Mouse (Mus musculus) limb, embryonic 14.5 days (tissue): Measurements from ENCODE around the gene Bhlhe23. TPM values are rescaled to one million over a fixed set of nuclear protein-coding genes. Genes with fewer than 3 reads are reported as not detected.
A peak's percentile ranks its signal among the peaks of the same experiment; 100 is the strongest.

Experiments used
- ATAC-seq: fragments of 200-750 bp; cut with Nextera tagmentation; 2 replicates; pipeline ENCODE4 v1.8.0; 2017; ENCODE audit warnings: low read depth, moderate number of reproducible peaks, moderate TSS enrichment; ENCODE audit not compliant: low FRiP score
- DNase-seq: peaks from one replicate; pipeline ENCODE4 v3.0.0-alpha.2; 2015; ENCODE audit warnings: low spot score
- H3K27ac ChIP-seq: fragments of 300-500 bp; sonication (generic); replicated peaks from 2 replicates; pipeline ENCODE4 v1.5.1; 2014; ENCODE audit warnings: low read depth, mild to moderate bottlenecking, low read length, moderate library complexity, mixed read lengths
- H3K27me3 ChIP-seq: fragments of 300-500 bp; sonication (generic); 2 replicates; pipeline ENCODE4 v1.6.1; 2014; ENCODE audit warnings: low read length, mixed read lengths; ENCODE audit not compliant: control insufficient read depth, insufficient read depth
- H3K36me3 ChIP-seq: fragments of 300-500 bp; sonication (generic); 2 replicates; pipeline ENCODE4 v1.6.1; 2014; ENCODE audit warnings: mild to moderate bottlenecking, low read length, moderate library complexity, mixed read lengths; ENCODE audit not compliant: control insufficient read depth, insufficient read depth
- H3K4me1 ChIP-seq: fragments of 300-500 bp; sonication (generic); 2 replicates; pipeline ENCODE4 v1.6.1; 2014; ENCODE audit warnings: antibody characterized with exemption, low read length, mixed read lengths; ENCODE audit not compliant: control insufficient read depth, insufficient read depth
- H3K4me2 ChIP-seq: fragments of 300-500 bp; sonication (generic); replicated peaks from 2 replicates; pipeline ENCODE4 v1.6.1; 2014; ENCODE audit warnings: low read depth, mild to moderate bottlenecking, low read length, moderate library complexity; ENCODE audit not compliant: severe bottlenecking
- H3K4me3 ChIP-seq: fragments of 300-500 bp; sonication (generic); replicated peaks from 2 replicates; pipeline ENCODE4 v1.5.1; 2014; ENCODE audit warnings: low read length
- H3K9ac ChIP-seq: fragments of 300-500 bp; sonication (generic); 2 replicates; pipeline ENCODE4 v1.6.1; 2014; ENCODE audit warnings: mild to moderate bottlenecking, low read depth, low read length, moderate library complexity; ENCODE audit not compliant: severe bottlenecking
- H3K9me3 ChIP-seq: fragments of 300-500 bp; sonication (generic); 2 replicates; pipeline ENCODE4 v1.6.1; 2016; ENCODE audit warnings: low read length; ENCODE audit not compliant: control insufficient read depth
- POLR2A ChIP-seq: fragments of 200-500 bp; IDR thresholded peaks from 2 replicates; pipeline ENCODE4 v1.8.0; 2012; ENCODE audit warnings: inconsistent platforms, mild to moderate bottlenecking, moderate library complexity, borderline replicate concordance; ENCODE audit not compliant: insufficient read depth, insufficient read length; ENCODE audit errors: extremely low read depth
- WGBS: fragments of 180-500 bp; shearing (Covaris S2); extraction: QIAGEN DNeasy Blood & Tissue Kit; methylation state at CpG from one replicate; pipeline ENCODE4 v1.1.7; 2014; 5-methylcytosine and 5-hydroxymethylcytosine counted together
- polyA plus RNA-seq, 2 experiments: library from polyadenylated mRNA; depleted of rRNA in 1 of 2; stranded (reverse) in 1 of 2; unstranded in 1 of 2; fragments of >200 nt; fragmentation: Nextera tagmentation in 1 of 2; extraction: Ambion mirVana in 1 of 2; gene quantifications; 2 replicates each; pipeline versions ENCODE4 v1.2.1 to v1.2.3; 2012 to 2014

Gene Bhlhe23
- polyA plus RNA-seq, 2 experiments = not detected

GRCm38 (mm10) chr2:180725856-180726629 lies 50.7 kb downstream of the Bhlhe23 start:
- Histone ChIP-seq H3K9me3 (no peaks in the 10 kb centered on the region), H3K9ac (no peak overlapping the region), H3K36me3 (peaks cover 21% of the 10 kb centered on the region), H3K4me1 (peaks cover 5% of the 10 kb centered on the region; the same call in 1 of the 2 replicates), H3K4me3 (no peak overlapping the region), H3K4me2 (no peak overlapping the region), H3K27ac (no peak overlapping the region), H3K27me3 (no peaks in the 10 kb centered on the region)
- no peak for TF ChIP-seq POLR2A
- no peak for ATAC-seq
- 31% methylated on average over 8 of the region's 8 CpGs for WGBS
- no peak for DNase-seq

DNA sequence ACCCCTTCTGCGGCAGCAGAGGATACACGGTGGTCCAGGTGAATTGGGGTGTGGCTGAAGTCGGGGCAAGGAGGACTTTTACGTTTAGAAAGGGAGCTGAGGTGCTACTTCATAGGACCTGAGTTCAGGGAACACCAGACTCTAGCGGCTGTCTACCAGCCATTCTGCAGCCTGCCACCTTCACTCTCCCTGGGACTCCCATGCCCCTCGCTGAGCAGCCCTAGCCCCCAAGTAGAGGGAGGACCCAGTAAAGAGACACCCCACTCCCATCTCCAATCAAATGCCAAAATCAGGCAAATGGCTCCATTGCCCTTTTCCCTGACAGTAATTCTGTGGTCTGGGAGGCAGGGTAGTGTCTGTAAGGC lies 51.3 kb downstream of the Bhlhe23 start:
- H3K4me2 ChIP-seq = peak overlapping the region; percentile 18; the same call in 1 of the 2 replicates
- no peak overlapping the region for H3K27ac ChIP-seq
- H3K9me3 ChIP-seq = no peaks in the 10 kb centered on the region
- ATAC-seq (no peak), DNase-seq (no peak)
- peak overlapping the region; percentile 7; the same call in 1 of the 2 replicates for H3K4me3 ChIP-seq
- 9% methylated on average over 6 of the region's 6 CpGs for WGBS
- peaks cover 28% of the 10 kb centered on the region for H3K36me3 ChIP-seq
- peaks cover 5% of the 10 kb centered on the region; the same call in 1 of the 2 replicates for H3K4me1 ChIP-seq
- TF ChIP-seq POLR2A = no peak
- H3K27me3 ChIP-seq = no peaks in the 10 kb centered on the region
- H3K9ac ChIP-seq = 0 out of 2 replicates have a peak overlapping the region, but pooled peaks have one; percentile 12

DNA sequence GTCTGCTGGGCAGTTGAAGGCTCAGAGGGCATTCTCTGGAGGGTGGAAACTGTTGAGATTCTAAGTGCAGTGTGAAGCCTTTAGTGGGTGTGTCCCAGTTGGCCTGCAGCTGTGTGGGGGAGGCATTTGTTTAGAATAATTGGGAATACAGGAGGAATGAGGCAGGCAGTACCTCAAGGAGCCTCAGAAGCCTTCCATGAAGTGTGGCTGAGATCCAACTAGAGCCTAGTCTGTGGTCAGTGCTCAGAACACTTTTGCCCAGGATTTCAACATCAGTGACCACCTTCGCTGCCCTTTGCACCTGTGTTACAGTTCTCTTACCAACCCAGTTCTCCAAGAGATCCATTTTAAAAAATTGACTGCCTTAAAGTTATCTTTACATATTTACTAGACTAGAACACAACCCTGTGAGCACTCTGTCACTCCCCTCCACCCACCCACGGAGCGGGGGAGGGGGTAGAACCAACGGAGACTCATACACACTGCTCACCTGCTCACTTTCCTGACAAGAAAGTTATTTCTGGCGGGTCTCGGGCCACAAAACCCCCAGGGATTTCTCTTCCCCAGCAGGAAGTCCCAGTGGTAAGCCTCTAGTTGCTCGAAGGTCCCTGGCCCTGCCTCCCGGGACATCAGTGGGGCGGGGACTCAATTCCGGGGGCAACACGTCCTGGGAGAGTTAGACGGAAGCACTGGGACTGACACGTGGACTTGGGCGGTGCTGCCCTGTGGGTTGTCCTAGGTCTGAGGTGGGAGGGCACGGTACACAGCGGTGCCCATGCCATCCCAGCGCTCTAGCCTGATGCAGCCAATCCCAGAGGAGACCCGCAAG lies 51.9 kb downstream of the Bhlhe23 start, which contains the start of gene Slc17a9:
TSS of gene Slc17a9 (plus strand) at position 679 of the 829 bp plus-strand sequence.
- Histone ChIP-seq H3K4me2 (peak within 1 kb of the TSS; percentile 18; the same call in 1 of the 2 replicates), H3K4me1 (peaks cover 5% of the 10 kb centered on the region; the same call in 1 of the 2 replicates), H3K27ac (no peak within 1 kb of the TSS), H3K4me3 (peak within 1 kb of the TSS; percentile 7; the same call in 1 of the 2 replicates), H3K27me3 (no peaks in the 10 kb centered on the region), H3K9me3 (no peaks in the 10 kb centered on the region), H3K36me3 (peaks cover 29% of the 10 kb centered on the region), H3K9ac (0 out of 2 replicates have a peak within 1 kb of the TSS, but pooled peaks have one; percentile 12)
- 4% methylated on average over 18 of the region's 18 CpGs for WGBS
- DNase-seq (no peak), ATAC-seq (peak; percentile 64)
- TF ChIP-seq POLR2A = no peak

Other genes with a start within 250 kb of the Bhlhe23 start
- 46.6 and 52.2 TPM in 2 replicates for gene Mrgbp, start 195.6 kb downstream of the Bhlhe23 start, polyA plus RNA-seq (2012; rRNA removed)
- gene Mrgbp, start 195.6 kb downstream of the Bhlhe23 start, polyA plus RNA-seq (2014; fragmentation: Nextera tagmentation; extraction: Ambion mirVana) = 30.5 and 31.9 TPM in 2 replicates
- gene Ogfr, start 187.7 kb downstream of the Bhlhe23 start, polyA plus RNA-seq (2012; rRNA removed) = 67.5 and 78.6 TPM in 2 replicates
- 71.4 and 84.5 TPM in 2 replicates for gene Ogfr, start 187.7 kb downstream of the Bhlhe23 start, polyA plus RNA-seq (2014; fragmentation: Nextera tagmentation; extraction: Ambion mirVana)
- gene Col9a3, start 179.1 kb downstream of the Bhlhe23 start, polyA plus RNA-seq (2012; rRNA removed) = 612 and 663 TPM in 2 replicates
- 334 and 360 TPM in 2 replicates for gene Col9a3, start 179.1 kb downstream of the Bhlhe23 start, polyA plus RNA-seq (2014; fragmentation: Nextera tagmentation; extraction: Ambion mirVana)
- gene Tcfl5, start 134.2 kb downstream of the Bhlhe23 start, polyA plus RNA-seq (2012; rRNA removed) = 1.8 and 2.0 TPM in 2 replicates
- 0.70 and 0.98 TPM in 2 replicates for gene Tcfl5, start 134.2 kb downstream of the Bhlhe23 start, polyA plus RNA-seq (2014; fragmentation: Nextera tagmentation; extraction: Ambion mirVana)
- 28.9 and 39.7 TPM in 2 replicates for gene Dido1, start 66.9 kb downstream of the Bhlhe23 start, polyA plus RNA-seq (2012; rRNA removed)
- 26.4 and 31.4 TPM in 2 replicates for gene Dido1, start 66.9 kb downstream of the Bhlhe23 start, polyA plus RNA-seq (2014; fragmentation: Nextera tagmentation; extraction: Ambion mirVana)
- gene Gid8, start 66.8 kb downstream of the Bhlhe23 start, polyA plus RNA-seq (2012; rRNA removed) = 58.9 and 64.0 TPM in 2 replicates
- 69.9 and 71.9 TPM in 2 replicates for gene Gid8, start 66.8 kb downstream of the Bhlhe23 start, polyA plus RNA-seq (2014; fragmentation: Nextera tagmentation; extraction: Ambion mirVana)
- gene Slc17a9, start 51.6 kb downstream of the Bhlhe23 start, polyA plus RNA-seq (2012; rRNA removed) = 3.4 and 5.9 TPM in 2 replicates
- 1.7 and 2.2 TPM in 2 replicates for gene Slc17a9, start 51.6 kb downstream of the Bhlhe23 start, polyA plus RNA-seq (2014; fragmentation: Nextera tagmentation; extraction: Ambion mirVana)
- gene Ythdf1, start 144.0 kb upstream of the Bhlhe23 start, polyA plus RNA-seq (2012; rRNA removed) = 66.3 and 85.7 TPM in 2 replicates
- gene Ythdf1, start 144.0 kb upstream of the Bhlhe23 start, polyA plus RNA-seq (2014; fragmentation: Nextera tagmentation; extraction: Ambion mirVana) = 65.7 and 67.6 TPM in 2 replicates
- gene Birc7, start 152.1 kb upstream of the Bhlhe23 start, polyA plus RNA-seq (2012; rRNA removed) = not detected in 2 replicates
- gene Birc7, start 152.1 kb upstream of the Bhlhe23 start, polyA plus RNA-seq (2014; fragmentation: Nextera tagmentation; extraction: Ambion mirVana) = not detected in 2 replicates
- gene Nkain4, start 177.8 kb upstream of the Bhlhe23 start, polyA plus RNA-seq (2012; rRNA removed) = 9.2 and 11.2 TPM in 2 replicates
- gene Nkain4, start 177.8 kb upstream of the Bhlhe23 start, polyA plus RNA-seq (2014; fragmentation: Nextera tagmentation; extraction: Ambion mirVana) = 12.9 and 13.4 TPM in 2 replicates
- gene Arfgap1, start 190.3 kb upstream of the Bhlhe23 start, polyA plus RNA-seq (2012; rRNA removed) = 161 and 169 TPM in 2 replicates
- gene Arfgap1, start 190.3 kb upstream of the Bhlhe23 start, polyA plus RNA-seq (2014; fragmentation: Nextera tagmentation; extraction: Ambion mirVana) = 102 and 105 TPM in 2 replicates
- gene Col20a1, start 209.6 kb upstream of the Bhlhe23 start, polyA plus RNA-seq (2012; rRNA removed) = 5.7 and 6.1 TPM in 2 replicates
- 2.7 and 2.8 TPM in 2 replicates for gene Col20a1, start 209.6 kb upstream of the Bhlhe23 start, polyA plus RNA-seq (2014; fragmentation: Nextera tagmentation; extraction: Ambion mirVana)